Mouse (Mus musculus) liver, embryonic 14.5 days (tissue): ENCODE measurements around the gene Nup50. TPM values are rescaled to one million over a fixed set of nuclear protein-coding genes. Genes with fewer than 3 reads are reported as not detected.

Experiments
- ATAC-seq: fragments of 200-750 bp; cut with Nextera tagmentation; 2 replicates; pipeline ENCODE4 v1.8.0; 2017; ENCODE audit warnings: moderate number of reproducible peaks, mild to moderate bottlenecking, moderate library complexity; ENCODE audit not compliant: insufficient read depth
- DNase-seq, 3 experiments: peaks; one replicate each; pipeline ENCODE4 v3.0.0-alpha.2; 2012 to 2013; ENCODE audit warnings: low read depth in 3 of 3, low spot score in 3 of 3
- H3K27ac ChIP-seq: fragments of 300-500 bp; sonication (generic); 2 replicates; pipeline ENCODE4 v1.5.1; 2014; ENCODE audit warnings: moderate library complexity, mild to moderate bottlenecking, control low read depth, inconsistent platforms
- H3K27me3 ChIP-seq: fragments of 300-500 bp; sonication (generic); 2 replicates; pipeline ENCODE4 v1.6.1; 2014; ENCODE audit warnings: mild to moderate bottlenecking, low read length, moderate library complexity; ENCODE audit not compliant: control insufficient read depth, insufficient read depth
- H3K36me3 ChIP-seq: fragments of 300-500 bp; sonication (generic); replicated peaks from 2 replicates; pipeline ENCODE4 v1.6.1; 2014; ENCODE audit warnings: low read depth; ENCODE audit not compliant: control insufficient read depth, insufficient read depth
- H3K4me1 ChIP-seq, 2 experiments: fragments of 200-500 bp in 1 of 2; fragments of 300-500 bp in 1 of 2; sonication (generic) in 1 of 2; replicated peaks; 2 replicates each; pipeline ENCODE4 v1.6.1; 2012 to 2014; ENCODE audit warnings: antibody characterized with exemption in 1 of 2, inconsistent platforms in 1 of 2, low read length in 1 of 2; ENCODE audit not compliant: control insufficient read depth in 2 of 2, insufficient read depth in 2 of 2
- H3K4me2 ChIP-seq: fragments of 300-500 bp; sonication (generic); 2 replicates; pipeline ENCODE4 v1.6.1; 2014; ENCODE audit warnings: low read depth, mild to moderate bottlenecking, control low read depth, moderate library complexity
- H3K4me3 ChIP-seq, 2 experiments: fragments of 200-500 bp in 1 of 2; fragments of 300-500 bp in 1 of 2; sonication (generic) in 1 of 2; 2 replicates each; pipeline ENCODE4 v1.5.1; 2012 to 2014; ENCODE audit warnings: low read depth in 2 of 2, low read length in 2 of 2, mild to moderate bottlenecking in 2 of 2, control low read depth in 1 of 2, inconsistent platforms in 1 of 2, moderate library complexity in 1 of 2; ENCODE audit not compliant: insufficient read depth in 1 of 2
- H3K9ac ChIP-seq: fragments of 300-500 bp; sonication (generic); replicated peaks from 2 replicates; pipeline ENCODE4 v1.6.1; 2014; ENCODE audit warnings: mild to moderate bottlenecking, control low read depth, moderate library complexity
- H3K9me3 ChIP-seq: fragments of 300-500 bp; sonication (generic); 2 replicates; pipeline ENCODE4 v1.6.1; 2016; ENCODE audit warnings: low read length, mixed read lengths; ENCODE audit not compliant: control insufficient read depth
- CTCF ChIP-seq: IDR thresholded peaks from 2 replicates; pipeline ENCODE4 v1.5.1; 2016; ENCODE audit warnings: antibody characterized with exemption, low read depth, control low read depth
- EP300 ChIP-seq: IDR thresholded peaks from 2 replicates; pipeline ENCODE4 v1.6.1; 2016; ENCODE audit warnings: antibody characterized with exemption, low read depth
- WGBS: fragments of 180-500 bp; shearing (Covaris S2); extraction: QIAGEN DNeasy Blood & Tissue Kit; methylation state at CpG from one replicate; pipeline ENCODE4 v1.1.7; 2014; ENCODE audit not compliant: insufficient replicate concordance; 5-methylcytosine and 5-hydroxymethylcytosine counted together
- polyA plus RNA-seq, 2 experiments: library from polyadenylated mRNA; depleted of rRNA in 1 of 2; stranded (reverse) in 1 of 2; unstranded in 1 of 2; fragments of >200 nt; fragmentation: Nextera tagmentation in 1 of 2; extraction: Ambion mirVana in 1 of 2; gene quantifications; 2 replicates each; pipeline versions ENCODE4 v1.2.1 to v1.2.3; 2012 to 2014

The Nup50 gene
- polyA plus RNA-seq, 2 experiments, result 11.8 to 22.7 TPM

- no peak for ATAC-seq
- no peak overlapping the region for H3K9ac ChIP-seq
- H3K9me3 ChIP-seq, result no peaks in the 10 kb centered on the region
- no peaks in the 10 kb centered on the region for H3K27me3 ChIP-seq
- H3K36me3 ChIP-seq, result no peaks in the 10 kb centered on the region; the same call in 1 of the 2 replicates
- 81% methylated on average over 3 of the region's 3 CpGs for WGBS
- no peaks in the 10 kb centered on the region for H3K4me1 ChIP-seq
- no peak for DNase-seq
- H3K4me2 ChIP-seq, result no peak overlapping the region
- H3K27ac ChIP-seq, result no peak overlapping the region
- TF ChIP-seq CTCF, result no peak
- no peak for TF ChIP-seq EP300
- H3K4me3 ChIP-seq, result no peak overlapping the region
These were observed 10.0 kb upstream of the Nup50 start for GRCm38 (mm10) chr15:84913201-84913600.

- 82% methylated on average over 3 of the region's 3 CpGs for WGBS
- no peak within 1 kb of the TSS for H3K9ac ChIP-seq
These were observed 3.3 kb upstream of the Nup50 start, which contains the start of gene Gm29666 for GRCm38 (mm10) chr15:84919938-84920337. Gm29666 (minus strand) TSS chr15:84920038.

GRCm38 (mm10) chr15:84923508-84924181, 434 bp downstream of the Nup50 start:
- DNase-seq, result no peak
- TF ChIP-seq EP300 (no peak), CTCF (no peak)
- H3K9me3 ChIP-seq, result no peaks in the 10 kb centered on the region
- no peaks in the 10 kb centered on the region for H3K27me3 ChIP-seq
- ATAC-seq, result peak; percentile 84
- peaks cover 15% of the 10 kb centered on the region for H3K36me3 ChIP-seq
- H3K9ac ChIP-seq, result peak overlapping the region; percentile 74
- H3K4me1 ChIP-seq, result peaks cover 15 to 20% of the 10 kb centered on the region in 2 experiments
- H3K4me2 ChIP-seq, result peak overlapping the region; percentile 97
- H3K4me3 ChIP-seq, result peak overlapping the region; percentile 73 to 90
- peak overlapping the region; percentile 86 for H3K27ac ChIP-seq
- WGBS, result under 1% methylated on average over 68 of the region's 68 CpGs

More at GRCm38 (mm10) chr15:84919938-84920337, 3.3 kb upstream of the Nup50 start, which contains the start of gene Gm29666:
- no peak within 1 kb of the TSS for H3K27ac ChIP-seq
- peaks cover 10 to 12% of the 10 kb centered on the region in 2 experiments; a peak in 3 of 4 replicates for H3K4me1 ChIP-seq
- H3K4me2 ChIP-seq, result no peak within 1 kb of the TSS
- DNase-seq (no peak), ATAC-seq (no peak)
- no peaks in the 10 kb centered on the region; the same call in 1 of the 2 replicates for H3K36me3 ChIP-seq
- no peak within 1 kb of the TSS for H3K4me3 ChIP-seq
- H3K9me3 ChIP-seq, result no peaks in the 10 kb centered on the region
- H3K27me3 ChIP-seq, result no peaks in the 10 kb centered on the region
- TF ChIP-seq CTCF, result no peak
- no peak for TF ChIP-seq EP300

- TF ChIP-seq EP300 (no peak), CTCF (peak; percentile 70)
- Histone ChIP-seq H3K27ac (peak overlapping the region; percentile 86), H3K4me1 (peaks cover 15 to 20% of the 10 kb centered on the region in 2 experiments), H3K4me3 (peak overlapping the region; percentile 73 to 90), H3K9me3 (no peaks in the 10 kb centered on the region), H3K27me3 (no peaks in the 10 kb centered on the region), H3K9ac (peak overlapping the region; percentile 74), H3K36me3 (peaks cover 26% of the 10 kb centered on the region), H3K4me2 (peak overlapping the region; percentile 97)
- WGBS, result 8% methylated on average over 9 of the region's 9 CpGs
- no peak for ATAC-seq
- DNase-seq, result peak; percentile 40 to 65 (median 59)
These were observed 1.6 kb downstream of the Nup50 start for GRCm38 (mm10) chr15:84924781-84925315.

- WGBS, result 50% methylated on average over 1 of the region's 1 CpGs
- Histone ChIP-seq H3K9me3 (no peaks in the 10 kb centered on the region), H3K27ac (no peak overlapping the region), H3K9ac (no peak overlapping the region; the same call in 1 of the 2 replicates), H3K36me3 (peaks cover 32% of the 10 kb centered on the region), H3K27me3 (no peaks in the 10 kb centered on the region), H3K4me2 (peak overlapping the region; percentile 97), H3K4me3 (peak overlapping the region in 1 of 2 experiments; percentile 73; a peak in 2 of 4 replicates), H3K4me1 (peaks cover 15 to 20% of the 10 kb centered on the region in 2 experiments)
- TF ChIP-seq EP300 (no peak), CTCF (peak; percentile 62)
- DNase-seq (no peak), ATAC-seq (no peak)
These were observed 2.3 kb downstream of the Nup50 start for GRCm38 (mm10) chr15:84925495-84926018.
